Mouse (Mus musculus) macrophage (primary cell): Measurements from ENCODE around the gene Tas2r117. TPM values are rescaled to one million over a fixed set of nuclear protein-coding genes. Genes with fewer than 3 reads are reported as not detected.

Experiments used
- H3K27ac ChIP-seq: fragments of 350-480 bp; formaldehyde crosslinking; 2 replicates; pipeline ENCODE4 v1.9.0; 2021
- H3K36me3 ChIP-seq: fragments of 350-480 bp; formaldehyde crosslinking; 2 replicates; pipeline ENCODE4 v1.9.0; 2021; ENCODE audit errors: inconsistent target
- H3K4me3 ChIP-seq: fragments of 350-480 bp; formaldehyde crosslinking; 2 replicates; pipeline ENCODE4 v1.9.0; 2021; ENCODE audit errors: inconsistent target
- H3K79me2 ChIP-seq: fragments of 350-480 bp; formaldehyde crosslinking; 2 replicates; pipeline ENCODE4 v1.9.0; 2021; ENCODE audit errors: inconsistent target
- WGBS: methylation state at CpG from one replicate; pipeline ENCODE4 v1.1.7; 2026; ENCODE audit warnings: inconsistent platforms; ENCODE audit not compliant: missing documents; 5-methylcytosine and 5-hydroxymethylcytosine counted together
- polyA plus RNA-seq: library from polyadenylated mRNA; stranded (reverse); fragments of 250-400 nt; gene quantifications from 3 replicates; pipeline ENCODE4 v1.2.4, GENCODE M21; 2018; ENCODE audit warnings: inconsistent platforms
- total RNA-seq, 78 experiments: library from RNA; depleted of rRNA; stranded (reverse); fragments of 250-400 nt; gene quantifications; 1 replicate in 9 of 78; 2 replicates in 24 of 78; 3 replicates in 43 of 78; 4 replicates in 2 of 78; pipeline ENCODE4 v1.2.4; 2018; ENCODE audit warnings: inconsistent platforms in 56 of 78

Gene Tas2r117
- not detected for total RNA-seq (2018; cell fraction: chromatin; rRNA removed)
- total RNA-seq (2018; cell fraction: cytosol; rRNA removed) = not detected
- not detected for total RNA-seq (2018; cell fraction: nucleus; rRNA removed)
- not detected in 3 replicates for polyA plus RNA-seq

DNA sequence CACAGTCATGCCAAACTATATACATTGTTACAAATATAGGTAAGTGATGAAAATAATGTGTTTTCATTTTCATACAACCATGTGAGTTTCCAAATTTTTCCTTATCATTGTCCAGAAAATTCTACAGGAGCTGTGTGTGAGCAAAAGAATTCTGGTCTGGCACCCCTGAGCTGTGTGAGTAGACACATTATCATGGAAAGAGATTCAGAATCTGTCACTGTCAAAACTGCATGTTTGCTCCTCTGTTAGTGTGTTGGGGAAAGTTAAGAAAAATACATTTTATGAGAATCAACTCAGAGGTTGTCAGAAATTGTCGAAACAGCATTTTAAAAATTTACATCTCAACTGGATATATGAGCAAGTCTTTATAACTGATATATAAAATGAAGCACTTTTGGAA, at the start of gene Tas2r117:
Gene Tas2r117, plus strand, starts transcription at position 301 of the 400 bp plus-strand sequence.
- 63% methylated on average over 1 of the region's 1 CpGs for WGBS
- Histone ChIP-seq H3K36me3 (no peaks in the 10 kb centered on the region), H3K27ac (no peak within 1 kb of the TSS)

GRCm38 (mm10) chr6:132754430-132754829, 48.2 kb upstream of the Tas2r117 start, which contains the start of gene Tas2r124:
TSS of gene Tas2r124 (plus strand) at chr6:132754730.
- no peaks in the 10 kb centered on the region for H3K36me3 ChIP-seq
- WGBS = 83% methylated on average over 1 of the region's 1 CpGs
- H3K27ac ChIP-seq = no peak within 1 kb of the TSS
- H3K4me3 ChIP-seq = no peak within 1 kb of the TSS
- H3K79me2 ChIP-seq = no peaks in the 10 kb centered on the region

More for the DNA sequence above, at the start of gene Tas2r117:
- Histone ChIP-seq H3K4me3 (no peak within 1 kb of the TSS), H3K79me2 (no peaks in the 10 kb centered on the region)

- Histone ChIP-seq H3K36me3 (no peaks in the 10 kb centered on the region), H3K4me3 (no peak within 1 kb of the TSS), H3K79me2 (no peaks in the 10 kb centered on the region), H3K27ac (no peak within 1 kb of the TSS)
- 100% methylated on average over 2 of the region's 2 CpGs for WGBS
Measured at GRCm38 (mm10) chr6:132761831-132762230, 40.8 kb upstream of the Tas2r117 start, which contains the start of gene Tas2r102. TSS of gene Tas2r102 (plus strand) at chr6:132762131.

DNA sequence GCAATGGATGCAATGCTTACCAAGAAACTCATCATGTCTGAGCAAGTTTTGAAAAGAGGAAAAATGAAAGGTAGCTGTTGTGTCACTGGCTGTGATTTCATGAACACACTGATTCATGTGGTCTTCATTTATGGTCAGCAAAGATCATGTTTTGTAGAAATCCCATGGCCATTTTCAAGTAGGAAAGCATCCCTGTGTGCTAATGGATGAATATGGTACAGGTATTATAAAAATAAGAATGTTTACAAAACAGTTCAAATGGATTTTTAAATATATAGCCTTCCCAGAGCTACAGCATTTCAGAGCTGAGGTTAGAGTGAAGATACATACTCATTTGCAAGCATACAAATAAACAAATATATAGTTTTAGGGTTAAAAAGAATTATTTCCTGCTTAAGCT, 24.6 kb upstream of the Tas2r117 start, which contains the start of gene Tas2r136:
Gene Tas2r136, minus strand, starts transcription at position 101 of the 400 bp plus-strand sequence.
- Histone ChIP-seq H3K79me2 (no peaks in the 10 kb centered on the region), H3K36me3 (no peaks in the 10 kb centered on the region), H3K27ac (no peak within 1 kb of the TSS), H3K4me3 (no peak within 1 kb of the TSS)

DNA sequence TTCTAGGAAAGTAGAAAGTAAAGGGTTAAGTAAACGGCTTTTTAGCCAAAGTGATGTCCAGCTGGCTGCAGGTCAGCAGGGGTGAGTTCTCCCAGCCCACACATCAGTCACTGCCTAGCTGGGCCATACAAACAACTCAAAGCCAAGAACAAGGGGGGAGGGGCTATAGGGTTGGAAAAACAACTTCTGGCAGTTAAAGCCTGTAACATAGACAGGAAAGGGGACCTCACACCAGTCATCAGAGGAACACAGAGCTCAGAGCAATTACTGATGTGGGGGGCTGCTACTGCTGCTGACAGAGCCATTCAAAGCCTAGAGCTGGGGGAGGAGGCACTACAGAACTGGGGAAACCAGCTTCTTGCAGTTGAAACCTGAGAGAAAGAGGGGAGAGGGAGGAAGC, 7.2 kb upstream of the Tas2r117 start:
- WGBS = 50% methylated on average over 1 of the region's 1 CpGs
- Histone ChIP-seq H3K36me3 (no peaks in the 10 kb centered on the region), H3K27ac (no peak overlapping the region), H3K79me2 (no peaks in the 10 kb centered on the region), H3K4me3 (no peak overlapping the region)

DNA sequence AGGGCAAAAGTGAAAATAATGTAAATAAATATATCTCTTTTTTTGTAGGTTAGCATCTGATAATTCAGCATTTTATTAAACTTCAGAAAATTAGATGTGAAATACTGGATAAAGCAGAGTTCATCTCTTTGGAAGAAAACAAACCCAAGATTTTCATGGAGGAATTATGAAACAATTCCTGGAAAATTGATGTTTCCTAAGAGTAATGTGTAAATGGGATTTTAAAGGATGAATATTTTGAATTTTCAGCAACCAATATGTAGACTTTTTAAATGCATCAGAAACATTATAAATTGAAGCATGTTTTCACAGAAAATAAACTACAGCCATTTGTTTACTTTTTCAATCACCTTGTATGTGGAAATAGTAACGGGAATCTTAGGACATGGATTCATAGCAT, 44.2 kb downstream of the Tas2r117 start, which contains the start of gene Tas2r123:
Gene Tas2r123, plus strand, starts transcription at position 301 of the 400 bp plus-strand sequence.
- Histone ChIP-seq H3K4me3 (no peak within 1 kb of the TSS), H3K27ac (no peak within 1 kb of the TSS), H3K79me2 (no peaks in the 10 kb centered on the region), H3K36me3 (no peaks in the 10 kb centered on the region)
- 62% methylated on average over 1 of the region's 1 CpGs for WGBS

Other genes with a start within 250 kb of the Tas2r117 start
- gene Prh1, start 233.0 kb upstream of the Tas2r117 start, polyA plus RNA-seq = not detected in 3 replicates
- not detected in 3 replicates for gene Prp2, start 206.9 kb upstream of the Tas2r117 start, polyA plus RNA-seq
- not detected in 3 replicates for gene A630073D07Rik, start 151.3 kb upstream of the Tas2r117 start, polyA plus RNA-seq
- gene Tas2r120, start 145.9 kb upstream of the Tas2r117 start, polyA plus RNA-seq = not detected in 3 replicates
- not detected in 3 replicates for gene Tas2r121, start 101.8 kb upstream of the Tas2r117 start, polyA plus RNA-seq
- gene Tas2r122, start 90.9 kb upstream of the Tas2r117 start, polyA plus RNA-seq = not detected in 3 replicates
- not detected in 3 replicates for gene Tas2r115, start 64.8 kb upstream of the Tas2r117 start, polyA plus RNA-seq
- gene Tas2r124, start 48.1 kb upstream of the Tas2r117 start, polyA plus RNA-seq = not detected in 3 replicates
- gene Tas2r102, start 40.7 kb upstream of the Tas2r117 start, polyA plus RNA-seq = not detected in 3 replicates
- gene Tas2r136, start 24.7 kb upstream of the Tas2r117 start, polyA plus RNA-seq = not detected in 3 replicates
- gene Tas2r123, start 44.3 kb downstream of the Tas2r117 start, polyA plus RNA-seq = not detected in 3 replicates
- gene Tas2r116, start 52.6 kb downstream of the Tas2r117 start, polyA plus RNA-seq = not detected in 3 replicates
- not detected in 3 replicates for gene Tas2r110, start 65.2 kb downstream of the Tas2r117 start, polyA plus RNA-seq
- not detected in 3 replicates for gene Tas2r113, start 90.2 kb downstream of the Tas2r117 start, polyA plus RNA-seq
- gene Tas2r125, start 106.8 kb downstream of the Tas2r117 start, polyA plus RNA-seq = not detected in 3 replicates
- gene Tas2r129, start 148.3 kb downstream of the Tas2r117 start, polyA plus RNA-seq = not detected in 3 replicates
- gene Tas2r131, start 155.1 kb downstream of the Tas2r117 start, polyA plus RNA-seq = not detected in 3 replicates
- not detected in 3 replicates for gene Tas2r109, start 178.1 kb downstream of the Tas2r117 start, polyA plus RNA-seq
- not detected in 3 replicates for gene Tas2r103, start 234.3 kb downstream of the Tas2r117 start, polyA plus RNA-seq